Mouse (Mus musculus) hindbrain, embryonic 11.5 days (tissue): ENCODE results near the gene Ifna2. TPM values are rescaled to one million over a fixed set of nuclear protein-coding genes. Genes with fewer than 3 reads are reported as not detected.

ENCODE experiments used
- ATAC-seq: fragments of 200-750 bp; cut with Nextera tagmentation; 2 replicates; pipeline ENCODE4 v1.8.0; 2017; ENCODE audit warnings: mild to moderate bottlenecking, moderate TSS enrichment, moderate library complexity; ENCODE audit not compliant: low FRiP score
- DNase-seq: peaks from one replicate; pipeline ENCODE4 v3.0.0-alpha.2; 2015; ENCODE audit warnings: low spot score
- H3K27ac ChIP-seq: fragments of 300-500 bp; sonication (generic); 2 replicates; pipeline ENCODE4 v1.5.1; 2014; ENCODE audit warnings: mild to moderate bottlenecking, low read depth, low read length
- H3K27me3 ChIP-seq: fragments of 300-500 bp; sonication (generic); 2 replicates; pipeline ENCODE4 v1.6.1; 2014; ENCODE audit warnings: mild to moderate bottlenecking, low read length, moderate library complexity, mixed read lengths; ENCODE audit not compliant: control insufficient read depth, insufficient read depth
- H3K36me3 ChIP-seq: fragments of 300-500 bp; sonication (generic); 2 replicates; pipeline ENCODE4 v1.6.1; 2014; ENCODE audit warnings: mild to moderate bottlenecking, low read length, moderate library complexity, mixed read lengths; ENCODE audit not compliant: control insufficient read depth, insufficient read depth
- H3K4me1 ChIP-seq: fragments of 300-500 bp; sonication (generic); replicated peaks from 2 replicates; pipeline ENCODE4 v1.6.1; 2014; ENCODE audit warnings: low read length, mixed read lengths; ENCODE audit not compliant: control insufficient read depth, insufficient read depth
- H3K4me2 ChIP-seq: fragments of 300-500 bp; sonication (generic); replicated peaks from 2 replicates; pipeline ENCODE4 v1.6.1; 2014; ENCODE audit warnings: mild to moderate bottlenecking, low read depth, low read length
- H3K4me3 ChIP-seq: fragments of 300-500 bp; sonication (generic); 2 replicates; pipeline ENCODE4 v1.5.1; 2014; ENCODE audit warnings: low read depth, low read length
- H3K9ac ChIP-seq: fragments of 300-500 bp; sonication (generic); 2 replicates; pipeline ENCODE4 v1.6.1; 2014; ENCODE audit warnings: low read depth, low read length
- H3K9me3 ChIP-seq: fragments of 300-500 bp; sonication (generic); 2 replicates; pipeline ENCODE4 v1.6.1; 2016; ENCODE audit warnings: low read length; ENCODE audit not compliant: control insufficient read depth
- WGBS: fragments of 180-500 bp; shearing (Covaris S2); extraction: QIAGEN DNeasy Blood & Tissue Kit; methylation state at CpG from one replicate; pipeline ENCODE4 v1.1.7; 2014; 5-methylcytosine and 5-hydroxymethylcytosine counted together
- polyA plus RNA-seq: library from polyadenylated mRNA; unstranded; fragments of >200 nt; fragmentation: Nextera tagmentation; extraction: Ambion mirVana; gene quantifications from 2 replicates; pipeline ENCODE4 v1.2.1, GENCODE M21; 2014

Ifna2 gene
- polyA plus RNA-seq, 1 experiment from 2014 or later = not detected

GRCm38 (mm10) chr4:88707128-88707826 is 23.6 kb upstream of the Ifna2 start:
- no peak for ATAC-seq
- no peaks in the 10 kb centered on the region for H3K9me3 ChIP-seq
- H3K36me3 ChIP-seq = no peaks in the 10 kb centered on the region
- no peak overlapping the region for H3K4me2 ChIP-seq
- WGBS = 93% methylated on average over 1 of the region's 1 CpGs
- H3K4me3 ChIP-seq = no peak overlapping the region
- DNase-seq = no peak
- H3K9ac ChIP-seq = no peak overlapping the region
- H3K27me3 ChIP-seq = no peaks in the 10 kb centered on the region
- H3K4me1 ChIP-seq = no peaks in the 10 kb centered on the region
- no peak overlapping the region for H3K27ac ChIP-seq

GRCm38 (mm10) chr4:88705924-88706323 is 22.2 kb upstream of the Ifna2 start:
- DNase-seq (no peak), ATAC-seq (no peak)
- 45% methylated on average over 3 of the region's 3 CpGs for WGBS
- H3K36me3 ChIP-seq = no peaks in the 10 kb centered on the region
- H3K9ac ChIP-seq = no peak overlapping the region
- H3K4me1 ChIP-seq = no peaks in the 10 kb centered on the region
- no peak overlapping the region for H3K4me3 ChIP-seq
- H3K27me3 ChIP-seq = no peaks in the 10 kb centered on the region
- no peak overlapping the region for H3K4me2 ChIP-seq
- H3K27ac ChIP-seq = no peak overlapping the region
- no peaks in the 10 kb centered on the region for H3K9me3 ChIP-seq

- Histone ChIP-seq H3K36me3 (no peaks in the 10 kb centered on the region), H3K4me3 (no peak overlapping the region), H3K9me3 (no peaks in the 10 kb centered on the region), H3K9ac (no peak overlapping the region), H3K4me1 (no peaks in the 10 kb centered on the region), H3K4me2 (no peak overlapping the region), H3K27me3 (no peaks in the 10 kb centered on the region), H3K27ac (no peak overlapping the region)
- WGBS = 92% methylated on average over 1 of the region's 1 CpGs
- ATAC-seq (no peak), DNase-seq (no peak)
These were observed 15.6 kb upstream of the Ifna2 start for GRCm38 (mm10) chr4:88699301-88699700.

- no peak overlapping the region for H3K4me2 ChIP-seq
- WGBS = 86% methylated on average over 5 of the region's 5 CpGs
- ATAC-seq (no peak), DNase-seq (no peak)
- no peaks in the 10 kb centered on the region for H3K4me1 ChIP-seq
- no peak overlapping the region for H3K4me3 ChIP-seq
- H3K27me3 ChIP-seq = no peaks in the 10 kb centered on the region
- H3K9me3 ChIP-seq = no peaks in the 10 kb centered on the region
- H3K36me3 ChIP-seq = no peaks in the 10 kb centered on the region
- no peak overlapping the region for H3K27ac ChIP-seq
- no peak overlapping the region for H3K9ac ChIP-seq
These were observed 15.1 kb upstream of the Ifna2 start for GRCm38 (mm10) chr4:88698781-88699180.

- WGBS = 81% methylated on average over 4 of the region's 4 CpGs
- DNase-seq (no peak), ATAC-seq (no peak)
- Histone ChIP-seq H3K4me1 (no peaks in the 10 kb centered on the region), H3K27me3 (no peaks in the 10 kb centered on the region), H3K9ac (no peak overlapping the region), H3K4me2 (no peak overlapping the region), H3K36me3 (no peaks in the 10 kb centered on the region), H3K27ac (no peak overlapping the region), H3K9me3 (no peaks in the 10 kb centered on the region), H3K4me3 (no peak overlapping the region)
These were observed 14.0 kb upstream of the Ifna2 start for GRCm38 (mm10) chr4:88697753-88698152.

- H3K27ac ChIP-seq = no peak overlapping the region
- no peak overlapping the region for H3K4me2 ChIP-seq
- H3K27me3 ChIP-seq = no peaks in the 10 kb centered on the region
- no peak overlapping the region for H3K4me3 ChIP-seq
- 59% methylated on average over 6 of the region's 6 CpGs for WGBS
- H3K9me3 ChIP-seq = no peaks in the 10 kb centered on the region
- H3K36me3 ChIP-seq = no peaks in the 10 kb centered on the region
- no peaks in the 10 kb centered on the region for H3K4me1 ChIP-seq
- H3K9ac ChIP-seq = no peak overlapping the region
- DNase-seq (no peak), ATAC-seq (no peak)
These were observed 13.4 kb upstream of the Ifna2 start for GRCm38 (mm10) chr4:88697108-88697507.

- H3K4me1 ChIP-seq = no peaks in the 10 kb centered on the region
- no peaks in the 10 kb centered on the region for H3K9me3 ChIP-seq
- no peak overlapping the region for H3K4me2 ChIP-seq
- no peaks in the 10 kb centered on the region for H3K27me3 ChIP-seq
- peak; percentile 81 for ATAC-seq
- no peak overlapping the region for H3K9ac ChIP-seq
- H3K4me3 ChIP-seq = no peak overlapping the region
- no peak overlapping the region for H3K27ac ChIP-seq
- WGBS = 24% methylated on average over 3 of the region's 3 CpGs
- peak; percentile 86 for DNase-seq
- no peaks in the 10 kb centered on the region for H3K36me3 ChIP-seq
These were observed 12.6 kb upstream of the Ifna2 start for GRCm38 (mm10) chr4:88696237-88696884.

GRCm38 (mm10) chr4:88693392-88693791 is 9.7 kb upstream of the Ifna2 start:
- Histone ChIP-seq H3K9me3 (no peaks in the 10 kb centered on the region), H3K9ac (no peak overlapping the region), H3K27me3 (no peaks in the 10 kb centered on the region), H3K4me1 (no peaks in the 10 kb centered on the region), H3K4me2 (no peak overlapping the region), H3K4me3 (no peak overlapping the region), H3K36me3 (no peaks in the 10 kb centered on the region), H3K27ac (no peak overlapping the region)
- DNase-seq (no peak), ATAC-seq (no peak)
- WGBS = 84% methylated on average over 2 of the region's 2 CpGs

- no peaks in the 10 kb centered on the region for H3K4me1 ChIP-seq
- ATAC-seq (no peak), DNase-seq (no peak)
- no peaks in the 10 kb centered on the region for H3K36me3 ChIP-seq
- H3K4me2 ChIP-seq = no peak overlapping the region
- H3K9me3 ChIP-seq = no peaks in the 10 kb centered on the region
- H3K9ac ChIP-seq = no peak overlapping the region
- WGBS = 100% methylated on average over 1 of the region's 1 CpGs
- H3K4me3 ChIP-seq = no peak overlapping the region
- H3K27ac ChIP-seq = no peak overlapping the region
- no peaks in the 10 kb centered on the region for H3K27me3 ChIP-seq
These were observed 8.8 kb upstream of the Ifna2 start for GRCm38 (mm10) chr4:88692537-88692936.
